Comparison of ENCODE assay signal across 13 mouse cellular contexts in the genomic region with DNA sequence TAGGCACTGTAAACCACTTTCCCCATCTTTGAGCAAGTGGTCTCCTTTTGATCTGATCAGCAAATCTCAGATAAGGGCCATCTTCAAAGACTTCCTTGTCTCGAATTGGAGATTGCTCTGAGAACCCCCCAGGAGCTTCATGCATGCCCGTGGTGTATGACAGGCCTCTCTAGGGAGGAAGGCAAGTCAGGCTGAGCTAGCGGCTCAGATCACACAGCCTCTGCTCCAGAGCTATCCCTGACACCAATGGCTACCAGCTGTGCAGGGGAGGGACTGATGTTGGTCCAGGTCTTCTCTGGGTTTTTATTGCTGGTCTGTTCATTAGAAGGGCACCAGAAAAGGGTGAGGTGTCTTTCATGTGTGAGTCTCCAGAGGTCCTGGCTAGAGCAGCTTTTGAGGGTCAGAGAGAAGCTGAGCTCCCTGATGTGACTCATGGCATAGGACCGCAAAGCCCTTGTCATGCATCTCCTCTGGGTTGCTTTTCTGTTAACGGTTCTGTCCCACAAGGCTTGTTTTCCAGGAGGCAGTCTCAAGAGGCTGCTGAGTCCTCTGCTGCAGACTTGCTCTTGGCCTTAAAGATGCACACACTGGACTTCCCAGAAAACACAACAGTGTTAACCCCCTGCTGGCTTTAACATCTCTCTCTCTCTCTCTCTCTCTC.
A peak's percentile ranks its signal among the peaks of the same experiment; 100 is the strongest.
DNase-seq lines count a peak whose midpoint lies in the region; ATAC-seq and TF ChIP-seq lines count a peak whose summit lies in the region.
"Had no signal": no experiment of that assay in that cellular context is flagged by ENCODE, and none has a peak within 500 bp of the region (broad histone marks: within the 10 kb centered on the region; RNA-seq: fewer than 3 reads in every experiment).

No protein-coding gene starts in this region.

- H3K27me3 ChIP-seq in lung, postnatal 0 days (replicated peaks; ENCODE audit: insufficient read depth, low read length) = 0 out of 2 replicates have a peak, but pooled peaks cover 6% of the 10 kb centered on the region
- peaks cover 23% of the 10 kb centered on the region for H3K27me3 ChIP-seq in forebrain, embryonic 13.5 days

- WGBS in lung, postnatal 0 days = 23% methylated on average over 5 of the region's 5 CpGs
- 36% methylated on average over 5 of the region's 5 CpGs for WGBS in lung, adult 2 months
- 45% methylated on average over 5 of the region's 5 CpGs for WGBS in forebrain, embryonic 13.5 days

- no peaks in the 10 kb centered on the region for H3K9me3 ChIP-seq in lung, postnatal 0 days (ENCODE audit: low read length)
- H3K9me3 ChIP-seq in forebrain, embryonic 13.5 days (replicated peaks) = no peaks in the 10 kb centered on the region
- H3K9me3 ChIP-seq: hindbrain, embryonic 15.5 days had no signal

- H3K4me3 ChIP-seq in lung, postnatal 0 days (ENCODE audit: low read depth, low read length) = no peak overlapping the region
- no peak overlapping the region for H3K4me3 ChIP-seq in lung, adult 2 months (replicated peaks; ENCODE audit: extremely low read depth, low read depth, low read length)
- H3K4me3 ChIP-seq in forebrain, embryonic 13.5 days = no peak overlapping the region
- H3K4me3 ChIP-seq: hindbrain, embryonic 15.5 days had no signal

- H3K4me2 ChIP-seq in lung, postnatal 0 days (replicated peaks; ENCODE audit: low read depth, low read length) = no peak overlapping the region
- H3K4me2 ChIP-seq in forebrain, embryonic 13.5 days = no peak overlapping the region
- H3K4me2 ChIP-seq: hindbrain, embryonic 15.5 days had no signal

- H3K4me1 ChIP-seq in lung, postnatal 0 days (ENCODE audit: insufficient read depth, low read depth, low read length) = no peaks in the 10 kb centered on the region
- H3K4me1 ChIP-seq in lung, adult 2 months (ENCODE audit: control insufficient read depth, insufficient read depth, low read length) = no peaks in the 10 kb centered on the region
- H3K4me1 ChIP-seq in forebrain, embryonic 13.5 days = peaks cover 16% of the 10 kb centered on the region

- DNase-seq in heart, adult 9 months (ENCODE audit: low spot score in 2 of 2) = peak; percentile 6 to 32
- DNase-seq in heart, postnatal 14 days = no peak
- peak; percentile 14 for DNase-seq in lung, postnatal 0 days (ENCODE audit: low spot score)
- no peak for DNase-seq in lung, adult 2 months
- DNase-seq in adrenal gland, postnatal 14 days = peak; percentile 13
- peak; percentile 32 for DNase-seq in mesoderm, embryonic 11.5 days (ENCODE audit: low read depth, low spot score)
- no peak for DNase-seq in cerebellum, postnatal 36 days
- DNase-seq: cerebellum, postnatal 25 days; gastrocnemius, postnatal 14 days; thymus, postnatal 25 days had no signal

- ATAC-seq in lung, postnatal 0 days = peak; percentile 46
- no peak for ATAC-seq in forebrain, embryonic 13.5 days

- H3K27ac ChIP-seq in lung, postnatal 0 days (ENCODE audit: low read length) = no peak overlapping the region
- no peak overlapping the region for H3K27ac ChIP-seq in forebrain, embryonic 13.5 days
- H3K27ac ChIP-seq: hindbrain, embryonic 15.5 days; macrophage had no signal

- TF ChIP-seq EP300 in lung, postnatal 0 days (IDR thresholded peaks at IDR 0.05) = no peak

- no peaks in the 10 kb centered on the region for H3K36me3 ChIP-seq in lung, postnatal 0 days (ENCODE audit: insufficient read depth, low read length)
- no peaks in the 10 kb centered on the region for H3K36me3 ChIP-seq in forebrain, embryonic 13.5 days (ENCODE audit: poor library complexity, severe bottlenecking)
- H3K36me3 ChIP-seq: hindbrain, embryonic 15.5 days had no signal

- no peak for TF ChIP-seq CTCF in lung, postnatal 0 days (IDR thresholded peaks at IDR 0.05)
- no peak for TF ChIP-seq CTCF in lung, adult 2 months (IDR thresholded peaks at IDR 0.05; ENCODE audit: insufficient read depth, low read length)

- intact Hi-C loops in heart, postnatal 14 days (cut with DNase I) = no loop called here

- no peak for TF ChIP-seq POLR2A in lung, adult 2 months (IDR thresholded peaks at IDR 0.05; ENCODE audit: borderline replicate concordance, extremely low read depth, low read depth, low read length)

- no peak overlapping the region for H3K9ac ChIP-seq in lung, postnatal 0 days (replicated peaks; ENCODE audit: low read depth)
- H3K9ac ChIP-seq in forebrain, embryonic 13.5 days = no peak overlapping the region
- H3K9ac ChIP-seq: hindbrain, embryonic 15.5 days had no signal

Comparison
In these comparisons a context has a peak if more than half of its experiments do, and no peak if none do; other contexts are left out.
1. DNase-seq: peak in heart, adult 9 months (2 of 2), lung, postnatal 0 days (single experiment), adrenal gland, postnatal 14 days (single experiment) and mesoderm, embryonic 11.5 days (single experiment); none in heart, postnatal 14 days (0 of 2), lung, adult 2 months (single experiment) and cerebellum, postnatal 36 days (0 of 2).